Mouse (Mus musculus): ENCODE measurements around the gene Ppp4r3b. TPM values are rescaled to one million over a fixed set of nuclear protein-coding genes. Genes with fewer than 3 reads are reported as not detected.

Gene Ppp4r3b
- total and polyA plus RNA-seq, 3 experiments = 4.3 to 117 (median 80.0) TPM

DNA sequence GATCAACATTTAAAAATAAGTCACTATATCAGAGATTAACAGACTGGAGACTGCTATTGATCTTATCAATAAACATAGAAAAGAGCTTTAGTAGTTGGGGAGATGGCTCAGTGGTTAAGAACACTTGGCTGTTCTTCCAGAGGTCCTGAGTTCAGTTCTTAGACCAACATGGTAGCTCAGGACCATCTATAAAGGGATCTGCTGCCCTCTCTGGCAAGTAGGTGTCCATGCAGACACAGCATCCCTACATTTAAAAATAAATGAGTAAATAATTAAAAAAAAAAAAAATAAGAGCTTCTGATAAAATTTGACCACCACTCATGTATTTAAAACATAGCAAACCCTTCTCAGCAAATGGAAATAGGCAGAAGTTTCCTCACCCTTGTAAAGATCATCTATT, 65.4 kb downstream of the Ppp4r3b start:
- no peak for DNase-seq

DNA sequence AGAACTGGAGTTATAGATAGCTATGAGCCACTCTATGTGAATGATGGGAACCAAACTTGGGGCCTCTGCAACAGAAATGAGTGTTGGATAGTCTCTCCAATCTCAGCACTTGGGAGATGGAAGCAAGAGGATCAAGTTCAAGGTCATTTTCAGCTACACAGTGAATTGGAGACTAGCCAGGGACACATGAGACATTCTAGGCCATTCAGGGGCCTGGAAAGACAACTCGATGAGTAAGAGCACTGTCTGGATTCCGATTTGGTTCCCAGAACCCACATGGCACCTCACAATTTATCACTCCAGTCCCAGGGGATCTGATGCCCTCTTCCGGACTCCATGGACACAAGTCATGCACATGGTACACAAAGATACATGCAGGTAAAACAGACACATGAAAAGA, 65.9 kb downstream of the Ppp4r3b start:
- peak; percentile 65 for DNase-seq

DNA sequence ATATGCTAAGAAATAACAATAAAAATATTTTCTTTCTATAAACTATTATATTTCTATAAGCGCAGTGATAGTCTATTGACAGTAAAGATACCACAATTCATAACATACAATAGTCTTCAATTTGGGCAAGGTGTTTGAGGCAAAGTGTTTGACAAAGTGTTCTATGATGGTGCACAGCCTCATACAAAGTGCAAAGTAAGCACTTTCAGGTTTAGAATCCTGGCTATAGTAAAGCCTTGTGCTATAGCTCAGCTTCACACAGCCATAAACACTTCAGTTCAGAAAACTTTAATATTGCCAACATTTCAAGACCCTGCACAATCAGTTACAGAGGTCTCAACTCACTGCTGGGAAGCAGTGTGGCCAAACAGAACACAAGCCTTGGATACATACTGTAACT, 66.7 kb downstream of the Ppp4r3b start:
- DNase-seq = no peak

DNA sequence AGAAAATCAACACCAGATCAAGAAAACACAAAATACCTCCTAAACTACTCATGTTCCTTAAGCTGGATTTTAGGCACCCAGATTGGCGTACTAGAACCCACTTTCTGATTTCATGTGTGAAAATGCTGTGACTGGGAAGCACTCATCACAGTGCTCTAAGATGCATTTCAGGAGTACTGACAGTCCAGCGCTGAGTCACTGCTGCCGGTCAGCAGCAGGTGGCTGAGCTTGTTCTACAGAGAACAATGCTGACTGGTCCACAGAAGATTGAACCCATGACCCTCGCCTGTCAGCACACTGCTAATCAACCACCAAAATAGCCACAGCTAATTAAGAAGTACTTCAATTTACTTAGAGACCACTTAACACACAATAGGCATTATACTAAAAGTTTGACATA, 69.3 kb downstream of the Ppp4r3b start:
- DNase-seq = no peak

DNA sequence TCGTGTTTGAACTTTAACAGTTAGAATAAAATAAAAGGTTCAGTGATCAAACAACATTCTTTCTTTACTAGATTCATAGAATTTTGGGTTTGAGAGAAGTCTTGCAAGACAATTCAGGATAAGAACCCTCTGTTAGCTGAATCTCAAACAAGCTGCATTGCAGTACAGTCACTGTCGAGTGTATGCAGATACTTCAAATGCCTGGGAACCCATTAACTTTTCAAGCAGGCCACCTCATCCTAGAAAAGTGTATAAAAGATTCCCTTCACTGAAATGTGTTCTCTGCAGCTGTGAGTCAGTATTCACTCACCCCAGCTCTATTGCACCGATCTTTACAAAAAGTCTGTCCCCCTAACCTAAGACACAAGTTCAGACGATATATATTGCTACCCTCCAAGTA, 73.3 kb downstream of the Ppp4r3b start:
- no peak for DNase-seq

DNA sequence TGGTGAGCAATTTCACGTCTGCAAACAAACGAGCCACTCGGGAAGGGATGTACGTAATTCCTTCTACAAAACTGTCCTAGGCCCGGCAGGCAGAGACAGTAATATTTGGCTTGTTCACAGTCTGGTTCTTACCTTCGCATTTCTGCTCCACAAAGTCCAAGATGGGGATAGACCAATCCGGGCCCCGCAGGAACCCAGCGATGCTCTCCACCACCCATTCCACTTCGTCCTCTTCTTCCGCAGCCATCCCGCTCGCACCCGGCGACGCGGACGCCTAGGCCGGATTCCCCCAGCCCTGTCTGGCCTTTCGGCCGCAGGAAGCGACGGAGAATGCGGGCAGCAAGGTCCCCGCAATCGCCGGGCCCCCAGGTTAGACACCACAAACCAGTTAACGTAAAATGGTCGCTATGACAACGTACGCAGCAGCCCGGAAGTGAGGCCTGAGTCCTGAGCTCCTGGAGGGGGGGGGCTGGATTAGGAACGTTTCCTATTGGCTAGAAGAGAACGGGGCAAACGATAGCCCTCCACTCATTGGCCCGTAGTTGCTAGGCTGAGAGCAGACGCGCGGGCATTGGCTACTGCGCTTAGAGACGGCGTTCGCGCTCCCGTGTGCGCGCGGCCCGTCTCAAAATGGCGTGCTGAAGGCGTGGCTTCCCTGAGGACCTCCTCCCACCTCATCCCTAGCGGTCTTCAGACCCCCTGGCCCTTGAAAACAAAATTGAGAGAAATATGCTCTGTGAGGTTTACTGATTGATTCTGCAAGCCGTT, 74.4 kb downstream of the Ppp4r3b start, which contains the start of gene Cfap36:
Cfap36 (minus strand) TSS at position 527 of the 768 bp plus-strand sequence.
- DNase-seq = peak; percentile 94

DNA sequence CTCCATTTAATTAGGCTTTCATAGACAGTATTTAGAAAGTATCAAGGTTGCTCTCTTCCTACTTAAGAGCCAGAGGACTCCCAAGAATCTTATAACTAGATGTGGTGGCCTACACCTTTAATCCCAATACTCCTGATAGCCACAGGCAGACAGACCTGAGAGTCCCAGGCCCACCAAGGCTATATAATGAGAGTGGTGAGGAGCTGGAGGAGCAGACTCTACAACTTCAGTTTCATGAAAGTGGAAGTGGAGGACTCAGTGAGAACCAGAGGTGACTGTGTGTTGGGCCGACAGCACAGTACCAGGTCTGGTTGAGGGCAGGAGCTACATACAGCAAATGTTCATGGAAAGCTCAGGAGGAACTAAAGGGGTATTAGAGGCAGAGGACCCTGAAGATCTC, 75.0 kb downstream of the Ppp4r3b start:
- DNase-seq = no peak

DNA sequence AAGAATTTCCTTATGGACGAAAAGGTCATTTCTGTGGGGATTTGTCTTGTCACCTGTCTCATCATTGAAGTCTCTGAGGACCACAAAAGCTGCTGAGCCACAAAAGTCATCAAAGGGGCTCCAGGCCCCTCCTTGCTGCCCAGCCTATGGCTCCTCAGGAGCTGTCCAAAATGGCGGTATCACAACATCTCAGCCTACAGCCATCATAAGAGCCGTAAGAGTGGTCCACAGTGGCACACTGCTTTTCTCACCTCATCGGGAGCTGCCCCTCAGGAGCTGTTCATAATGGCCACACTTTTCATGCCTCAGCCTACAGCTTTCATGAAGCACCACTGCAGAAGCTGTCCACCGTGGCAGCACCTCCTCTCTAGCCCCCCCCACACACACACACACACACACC, 75.7 kb downstream of the Ppp4r3b start:
- no peak for DNase-seq

DNA sequence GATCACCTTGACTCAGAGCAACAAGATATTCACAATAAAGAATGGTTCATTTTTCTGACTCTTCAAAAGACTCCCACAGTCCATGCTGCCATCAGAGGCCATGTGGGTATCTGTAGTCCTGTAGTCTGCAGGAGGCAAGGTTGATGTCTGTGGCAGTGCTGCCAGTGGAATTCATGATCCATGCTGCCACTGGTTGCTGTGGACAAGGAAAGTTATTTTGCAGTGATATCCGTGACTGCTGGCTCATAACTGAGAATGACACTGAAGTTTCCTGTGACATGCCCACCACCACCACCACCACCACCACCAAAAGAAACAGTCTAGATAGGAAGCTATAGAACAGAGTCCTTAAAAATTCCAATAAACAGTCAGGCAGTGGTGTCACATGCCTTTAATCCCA, 82.0 kb downstream of the Ppp4r3b start:
- no peak for DNase-seq

DNA sequence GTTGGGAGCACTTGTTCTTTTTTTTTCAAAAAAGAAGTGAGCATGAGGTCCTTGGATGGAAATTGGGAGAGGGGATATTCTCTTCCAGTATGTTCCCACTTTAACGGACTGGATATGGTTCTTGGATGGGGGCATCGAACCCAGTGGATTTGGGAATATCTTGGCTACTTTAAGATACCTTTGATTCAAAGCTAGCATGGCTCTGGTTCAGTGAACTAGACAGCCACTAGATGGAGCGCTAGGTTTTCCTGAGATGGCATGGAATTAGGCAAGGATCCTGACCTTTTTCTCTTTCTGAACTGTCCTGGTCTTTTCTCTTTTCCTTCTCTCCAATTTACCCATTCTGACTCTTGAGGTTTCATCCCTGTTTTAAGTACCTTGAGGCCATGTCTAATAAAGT, 95.1 kb downstream of the Ppp4r3b start:
- peak; percentile 58 for DNase-seq

Other genes with a start within 250 kb of the Ppp4r3b start
- 10 to 100 TPM; 47.8 to 56.2 TPM for gene Pnpt1, start 42.1 kb upstream of the Ppp4r3b start, total RNA-seq (2021)
- 12.6 and 15.9 TPM in 2 replicates for gene Pnpt1, start 42.1 kb upstream of the Ppp4r3b start, polyA plus RNA-seq (2012; rRNA removed)
- gene Cfap36, start 74.5 kb downstream of the Ppp4r3b start, total RNA-seq (2021) = 10 to 100 TPM; 49.4 to 73.9 TPM
- gene Cfap36, start 74.5 kb downstream of the Ppp4r3b start, polyA plus RNA-seq (2012; rRNA removed) = 1.9 and 4.3 TPM in 2 replicates
- 10 to 100 TPM; 13.9 to 14.0 TPM for gene Ccdc88a, start 200.8 kb downstream of the Ppp4r3b start, total RNA-seq (2021)
- gene Ccdc88a, start 200.8 kb downstream of the Ppp4r3b start, polyA plus RNA-seq (2012; rRNA removed) = 2.6 and 3.3 TPM in 2 replicates